Mouse (Mus musculus) lung, adult 2 months (tissue): ENCODE results near the gene Hrasls5.

Source experiments
- CTCF ChIP-seq: fragments of 200-500 bp; IDR thresholded peaks from 2 replicates; pipeline ENCODE4 v1.5.1; 2011; ENCODE audit warnings: mild to moderate bottlenecking, low read length, control low read depth; ENCODE audit not compliant: insufficient read depth
- POLR2A ChIP-seq: fragments of 200-500 bp; IDR thresholded peaks from 2 replicates; pipeline ENCODE4 v1.6.1; 2011; ENCODE audit warnings: low read depth, mild to moderate bottlenecking, control low read depth, low read length, borderline replicate concordance; ENCODE audit errors: extremely low read depth

DNA sequence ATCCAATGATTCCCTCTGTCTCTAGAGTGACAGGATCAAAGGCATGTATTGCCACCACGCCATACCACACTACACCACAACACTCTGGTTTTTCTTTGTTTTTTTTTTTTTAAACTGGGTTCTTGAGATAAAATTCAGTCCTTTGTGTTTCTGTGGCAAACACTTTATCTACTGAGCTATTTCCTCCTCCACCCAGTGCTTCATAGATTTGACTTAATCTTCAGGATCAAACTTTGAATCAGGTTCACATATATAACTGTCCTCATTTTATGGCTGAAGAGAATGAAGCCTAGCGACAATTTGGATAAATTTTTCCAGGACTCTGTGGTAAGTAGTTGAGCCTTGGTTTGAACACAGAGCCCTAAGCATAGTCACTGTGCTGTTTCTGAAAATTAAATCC lies 48.7 kb upstream of the Hrasls5 start:
- TF ChIP-seq CTCF (no peak), POLR2A (no peak)
